Mouse (Mus musculus): Measurements from ENCODE around the gene Ptprs.

The Ptprs gene

GRCm38 (mm10) chr17:56424726-56425583, 51.3 kb downstream of the Ptprs start:
- DNase-seq (ENCODE audit: low read depth) = no peak

GRCm38 (mm10) chr17:56420022-56420421, 56.3 kb downstream of the Ptprs start:
- no peak for DNase-seq (ENCODE audit: low read depth)

- no peak for DNase-seq (ENCODE audit: low read depth)
Measured at GRCm38 (mm10) chr17:56418304-56418703, 58.0 kb downstream of the Ptprs start.

GRCm38 (mm10) chr17:56414785-56415184, 61.5 kb downstream of the Ptprs start:
- DNase-seq (ENCODE audit: low read depth) = no peak

- DNase-seq (ENCODE audit: low read depth) = no peak
Measured at GRCm38 (mm10) chr17:56413113-56413512, 63.2 kb downstream of the Ptprs start.

- DNase-seq (ENCODE audit: low read depth) = peak; percentile 78
Measured at GRCm38 (mm10) chr17:56411437-56411836, 64.8 kb downstream of the Ptprs start.

- DNase-seq (ENCODE audit: low read depth) = peak; percentile 24
Measured at GRCm38 (mm10) chr17:56409759-56410158, 66.5 kb downstream of the Ptprs start.

GRCm38 (mm10) chr17:56408965-56409625, 67.2 kb downstream of the Ptprs start:
- DNase-seq (ENCODE audit: low read depth) = no peak

- DNase-seq (ENCODE audit: low read depth) = no peak
Measured at GRCm38 (mm10) chr17:56407379-56407778, 68.9 kb downstream of the Ptprs start.

- no peak for DNase-seq (ENCODE audit: low read depth)
Measured at GRCm38 (mm10) chr17:56406878-56407277, 69.4 kb downstream of the Ptprs start.

- peak; percentile 74 for DNase-seq (ENCODE audit: low read depth)
Measured at GRCm38 (mm10) chr17:56405856-56406840, 70.1 kb downstream of the Ptprs start.

GRCm38 (mm10) chr17:56405341-56405740, 70.9 kb downstream of the Ptprs start:
- peak; percentile 66 for DNase-seq (ENCODE audit: low read depth)

GRCm38 (mm10) chr17:56401051-56401521, 75.2 kb downstream of the Ptprs start:
- DNase-seq (ENCODE audit: low read depth) = no peak

- no peak for DNase-seq (ENCODE audit: low read depth)
Measured at GRCm38 (mm10) chr17:56400221-56400620, 76.1 kb downstream of the Ptprs start.

- no peak for DNase-seq (ENCODE audit: low read depth)
Measured at GRCm38 (mm10) chr17:56396051-56396450, 80.2 kb downstream of the Ptprs start.

- peak; percentile 24 for DNase-seq (ENCODE audit: low read depth)
Measured at GRCm38 (mm10) chr17:56393889-56394288, 82.4 kb downstream of the Ptprs start.

GRCm38 (mm10) chr17:56393238-56393637, 83.0 kb downstream of the Ptprs start:
- DNase-seq (ENCODE audit: low read depth) = no peak

- no peak for DNase-seq (ENCODE audit: low read depth)
Measured at GRCm38 (mm10) chr17:56387612-56388011, 88.7 kb downstream of the Ptprs start.

- no peak for DNase-seq (ENCODE audit: low read depth)
Measured at GRCm38 (mm10) chr17:56384903-56385302, 91.4 kb downstream of the Ptprs start.

GRCm38 (mm10) chr17:56382997-56383396, 93.3 kb downstream of the Ptprs start:
- no peak for DNase-seq (ENCODE audit: low read depth)

GRCm38 (mm10) chr17:56381183-56381582, 95.1 kb downstream of the Ptprs start:
- DNase-seq (ENCODE audit: low read depth) = no peak

GRCm38 (mm10) chr17:56380286-56380685, 96.0 kb downstream of the Ptprs start:
- DNase-seq (ENCODE audit: low read depth) = no peak

Measured in 416B (cell line).